Mouse (Mus musculus) cerebellum, adult 9-11 months (tissue): Measurements from ENCODE around the gene Pde6g.

Experiments used
- DNase-seq: peaks from one replicate; pipeline ENCODE4 v3.0.0; 2022

Pde6g gene

GRCm38 (mm10) chr11:120465521-120465920, 12.2 kb upstream of the Pde6g start:
- no peak for DNase-seq

GRCm38 (mm10) chr11:120464365-120464764, 11.1 kb upstream of the Pde6g start:
- DNase-seq = no peak

- no peak for DNase-seq
These were observed 10.2 kb upstream of the Pde6g start for GRCm38 (mm10) chr11:120463536-120463935.

GRCm38 (mm10) chr11:120458847-120459597, 5.7 kb upstream of the Pde6g start:
- no peak for DNase-seq

GRCm38 (mm10) chr11:120457772-120458751, 4.8 kb upstream of the Pde6g start, which contains the start of the genes Oxld1 and Ccdc137:
Oxld1 (minus strand) TSS chr11:120458068.
Ccdc137 (plus strand) TSS chr11:120458115.
- DNase-seq = peak; percentile 73

- DNase-seq = no peak
These were observed 4.1 kb upstream of the Pde6g start for GRCm38 (mm10) chr11:120457370-120457769.

GRCm38 (mm10) chr11:120455413-120455812, 2.1 kb upstream of the Pde6g start:
- no peak for DNase-seq

- DNase-seq = no peak
These were observed 1.7 kb upstream of the Pde6g start for GRCm38 (mm10) chr11:120454965-120455364.

GRCm38 (mm10) chr11:120452246-120452645, 1.1 kb downstream of the Pde6g start:
- no peak for DNase-seq

- DNase-seq = no peak
These were observed 6.1 kb downstream of the Pde6g start for GRCm38 (mm10) chr11:120447179-120447578.

- no peak for DNase-seq
These were observed 7.8 kb downstream of the Pde6g start for GRCm38 (mm10) chr11:120445475-120445874.

- DNase-seq = no peak
These were observed 9.2 kb downstream of the Pde6g start for GRCm38 (mm10) chr11:120444106-120444505.

GRCm38 (mm10) chr11:120442765-120443280, 10.5 kb downstream of the Pde6g start:
- no peak for DNase-seq

- DNase-seq = no peak
These were observed 11.0 kb downstream of the Pde6g start, which contains the start of gene Tspan10 for GRCm38 (mm10) chr11:120442344-120442743. Tspan10 (plus strand) TSS chr11:120442644.

- no peak for DNase-seq
These were observed 15.4 kb downstream of the Pde6g start for GRCm38 (mm10) chr11:120437857-120438385.

GRCm38 (mm10) chr11:120437152-120437856, 16.0 kb downstream of the Pde6g start, which contains the start of gene Nploc4:
Nploc4 (minus strand) TSS chr11:120437708.
- peak; percentile 83 for DNase-seq

- no peak for DNase-seq
These were observed 26.6 kb downstream of the Pde6g start for GRCm38 (mm10) chr11:120426727-120427126.

- DNase-seq = peak; percentile 43
These were observed 29.6 kb downstream of the Pde6g start for GRCm38 (mm10) chr11:120423569-120424295.

GRCm38 (mm10) chr11:120422651-120423568, 30.4 kb downstream of the Pde6g start:
- no peak for DNase-seq

GRCm38 (mm10) chr11:120418592-120418991, 34.7 kb downstream of the Pde6g start:
- no peak for DNase-seq
